ENCODE assay signal across 20 mouse cellular contexts in genomic region chr1:170185137-170185536, GRCm38 (mm10). TPM values are rescaled to one million over a fixed set of nuclear protein-coding genes. Genes with fewer than 3 reads are reported as not detected.
A peak's percentile ranks its signal among the peaks of the same experiment; 100 is the strongest.
DNase-seq lines count a peak whose midpoint lies in the region; ATAC-seq lines count a peak whose summit lies in the region.
"Had no signal": no experiment of that assay in that cellular context is flagged by ENCODE, and none has a peak within 500 bp of the region (broad histone marks: within the 10 kb centered on the region; RNA-seq: fewer than 3 reads in every experiment).

No protein-coding gene starts in this region.

- peak; percentile 83 for DNase-seq in heart, adult 11 months
- no peak for DNase-seq in heart, postnatal 10 days
- peak; percentile 74 for DNase-seq in 416B (ENCODE audit: low read depth)
- DNase-seq in layer of hippocampus, adult 8-10 months (ENCODE audit: low spot score in 2 of 2), result no peak
- DNase-seq: adrenal gland, adult 2 months; adrenal gland, postnatal 10 days; adrenal gland, postnatal 25 days; cerebellum, adult 11 months; cerebellum, adult 18-20 months; cerebellum, adult 8-10 months; cerebellum, adult 9-11 months; cerebellum, postnatal 14 days; cerebellum, postnatal 36 days; forebrain, postnatal 0 days had no signal

- intact Hi-C loops in heart, postnatal 10 days (cut with DNase I), result no loop called here

- ATAC-seq in hematopoietic stem cell, adult 5-6 weeks (replicated peaks in 1 of 2; ENCODE audit: insufficient read depth in 1 of 2, low FRiP score in 2 of 2, low TSS enrichment in 1 of 2, low read depth in 1 of 2, poor library complexity in 2 of 2, severe bottlenecking in 2 of 2), result peak; percentile 82 to 92
- ATAC-seq: forebrain, embryonic 13.5 days; forebrain, embryonic 15.5 days; forebrain, postnatal 0 days had no signal

RNA-seq across cellular contexts. Expression of gene Uap1, which starts 10.4 kb away (rescaled TPM):
- total RNA-seq in heart, postnatal 10 days (2021), result 10 to 100 TPM; 47.0 to 48.0 TPM
- total RNA-seq in hematopoietic stem cell, adult 5-6 weeks (2017), result 73.9 and 113 TPM in 2 replicates
- total RNA-seq in layer of hippocampus, adult 8-10 months (2022), result 10 to 100 TPM; 52.0 to 61.3 (median 55.7) TPM

RNA-seq across cellular contexts. Expression of gene Uhmk1, which starts 30.1 kb away (rescaled TPM):
- total RNA-seq in heart, postnatal 10 days (2021), result 10 to 100 TPM; 21.2 to 22.2 TPM
- total RNA-seq in hematopoietic stem cell, adult 5-6 weeks (2017), result 68.2 and 71.1 TPM in 2 replicates
- total RNA-seq in layer of hippocampus, adult 8-10 months (2022), result 100 to 1,000 TPM; 135 to 163 (median 149) TPM

RNA-seq across cellular contexts. Expression of gene Sh2d1b2, which starts 47.4 kb away (rescaled TPM):
- not detected for total RNA-seq in heart, postnatal 10 days (2021)
- total RNA-seq in hematopoietic stem cell, adult 5-6 weeks (2017), result not detected in 2 replicates
- total RNA-seq in layer of hippocampus, adult 8-10 months (2022), result not detected
- total RNA-seq: adrenal gland, adult 2 months; adrenal gland, postnatal 10 days; adrenal gland, postnatal 25 days; adrenal gland, postnatal 4 days; ES-E14; forebrain, postnatal 0 days; MEL had no signal

Comparison
In these comparisons a context has a peak if more than half of its experiments do, and no peak if none do; other contexts are left out.
1. DNase-seq: peak in heart, adult 11 months (single experiment) and 416B (single experiment); none in heart, postnatal 10 days (0 of 2) and layer of hippocampus, adult 8-10 months (0 of 2).